Mouse (Mus musculus) ES-Bruce4 (cell line): ENCODE measurements around the gene Best1.

ENCODE experiments used
- CTCF ChIP-seq: IDR thresholded peaks from one replicate; pipeline ENCODE4 v1.8.1; 2011; ENCODE audit warnings: low read depth, low read length
- POLR2A ChIP-seq: IDR thresholded peaks from one replicate; pipeline ENCODE4 v1.8.1; 2011; ENCODE audit warnings: low read length; ENCODE audit not compliant: insufficient read depth

- no peak for TF ChIP-seq CTCF
- TF ChIP-seq POLR2A, result no peak
These were observed 23.9 kb upstream of the Best1 start for GRCm38 (mm10) chr19:10025169-10025875.
